Mouse (Mus musculus): ENCODE measurements around the gene Nnmt. TPM values are rescaled to one million over a fixed set of nuclear protein-coding genes. Genes with fewer than 3 reads are reported as not detected.
A peak's percentile ranks its signal among the peaks of the same experiment; 100 is the strongest.

The Nnmt gene
- polyA plus RNA-seq (2016; fragmentation: Nextera tagmentation; extraction: Ambion mirVana): 0.61 and 1.6 TPM in 2 replicates

DNA sequence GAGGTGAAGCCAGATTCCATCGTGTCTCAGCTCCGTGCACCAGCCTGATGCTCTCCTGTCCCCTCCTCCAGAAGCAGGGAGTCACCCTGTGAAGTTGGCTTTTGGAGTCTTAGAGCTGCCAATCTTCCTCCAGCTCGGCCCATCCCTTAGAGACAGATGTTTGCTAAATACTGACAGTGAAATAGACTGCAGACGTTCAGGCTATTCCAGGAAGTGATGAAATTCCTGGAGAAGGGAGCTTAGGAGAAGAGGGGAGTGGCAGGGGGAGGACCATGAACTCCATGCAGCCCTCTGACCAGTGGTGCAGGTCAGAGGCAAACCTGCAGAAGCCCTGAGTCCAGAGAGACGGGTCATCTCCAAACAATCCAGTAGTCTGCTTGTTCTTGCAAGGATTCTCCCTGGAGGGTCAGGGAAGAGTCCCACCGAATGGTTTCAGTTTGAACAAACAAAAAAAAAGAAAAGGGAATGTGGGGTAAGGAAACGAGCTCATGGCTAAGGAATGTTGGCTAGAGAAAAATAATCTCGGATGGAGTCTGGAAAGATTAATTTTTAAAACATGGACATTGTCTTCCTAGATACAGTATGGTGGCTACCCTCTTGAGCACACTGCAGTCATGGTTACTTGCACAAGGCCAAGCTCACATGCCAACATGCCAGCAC lies at the start of gene Nnmt:
TSS of gene Nnmt (minus strand) at position 215 of the 660 bp plus-strand sequence.
- Histone ChIP-seq H3K4me3 (no peak within 1 kb of the TSS), H3K9ac (no peak within 1 kb of the TSS), H3K27me3 (replicated peaks) (no peaks in the 10 kb centered on the region), H3K9me3 (no peaks in the 10 kb centered on the region), H3K36me3 (no peaks in the 10 kb centered on the region), H3K4me2 (replicated peaks) (no peak within 1 kb of the TSS), H3K4me1 (peaks cover 3% of the 10 kb centered on the region; the same call in 1 of the 2 replicates), H3K27ac (no peak within 1 kb of the TSS)
- ATAC-seq (ENCODE audit: low FRiP score, low read depth): no peak
- 63% methylated on average over 8 of the region's 8 CpGs for WGBS

DNA sequence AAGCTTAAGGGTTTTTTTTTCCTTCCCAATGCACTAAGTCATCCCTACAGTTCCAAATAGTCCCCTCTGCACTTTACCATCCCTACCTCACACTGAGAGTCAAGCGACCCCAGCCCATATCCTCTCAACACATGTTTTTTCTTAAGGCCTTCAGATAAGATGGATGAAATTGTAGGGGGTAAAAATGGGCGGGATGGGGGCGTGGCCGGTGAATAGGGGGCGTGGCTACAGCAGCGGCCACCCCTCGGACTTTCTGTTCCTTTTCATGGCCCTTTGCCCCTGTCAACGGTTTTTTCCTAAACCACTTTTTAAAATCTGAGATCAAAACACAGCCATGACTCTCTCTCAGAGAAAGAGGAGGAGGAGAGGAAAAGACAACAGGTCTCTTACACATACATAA lies 49.8 kb upstream of the Nnmt start:
- no peak for ATAC-seq (ENCODE audit: low FRiP score, low read depth)
- Histone ChIP-seq H3K4me1 (peaks cover 15% of the 10 kb centered on the region), H3K9me3 (0 out of 2 replicates have a peak, but pooled peaks cover 4% of the 10 kb centered on the region), H3K4me3 (no peak overlapping the region), H3K4me2 (replicated peaks) (no peak overlapping the region), H3K27ac (no peak overlapping the region), H3K27me3 (replicated peaks) (no peaks in the 10 kb centered on the region; the same call in 1 of the 2 replicates), H3K36me3 (no peaks in the 10 kb centered on the region), H3K9ac (no peak overlapping the region)
- whole genome bisulfite sequencing: 7% methylated on average over 8 of the region's 8 CpGs

- 50% methylated on average over 7 of the region's 7 CpGs for WGBS
- H3K36me3 ChIP-seq: no peaks in the 10 kb centered on the region
- no peak overlapping the region for H3K9ac ChIP-seq
- H3K27ac ChIP-seq: no peak overlapping the region
- no peaks in the 10 kb centered on the region for H3K9me3 ChIP-seq
- peaks cover 27% of the 10 kb centered on the region for H3K4me1 ChIP-seq
- H3K4me3 ChIP-seq: no peak overlapping the region
- peaks cover 3% of the 10 kb centered on the region; the same call in 1 of the 2 replicates for H3K27me3 ChIP-seq (replicated peaks)
- no peak for ATAC-seq (ENCODE audit: low FRiP score, low read depth)
- H3K4me2 ChIP-seq (replicated peaks): no peak overlapping the region
These were observed 48.6 kb upstream of the Nnmt start for GRCm38 (mm10) chr9:48653399-48654070.

DNA sequence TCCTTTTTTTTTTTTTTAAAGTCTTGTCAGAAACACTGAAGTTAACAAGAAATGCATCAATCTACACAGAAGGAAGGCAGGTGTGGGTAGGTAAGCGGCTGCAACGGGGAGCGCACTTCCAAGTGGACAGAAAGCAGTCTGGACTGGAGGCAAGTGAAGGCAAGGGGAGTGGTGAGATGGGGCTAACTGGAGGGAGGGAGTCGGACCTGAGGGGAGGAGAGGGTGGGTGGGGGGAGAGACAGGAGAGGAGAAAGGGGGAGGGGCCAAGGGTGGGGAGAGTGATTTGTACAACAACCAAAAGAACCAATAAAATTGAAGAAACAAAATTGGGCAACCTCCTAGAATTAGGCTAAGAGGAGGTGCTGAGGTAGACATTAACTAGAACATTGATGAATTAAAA lies 47.1 kb upstream of the Nnmt start:
- H3K4me1 ChIP-seq: peaks cover 42% of the 10 kb centered on the region

DNA sequence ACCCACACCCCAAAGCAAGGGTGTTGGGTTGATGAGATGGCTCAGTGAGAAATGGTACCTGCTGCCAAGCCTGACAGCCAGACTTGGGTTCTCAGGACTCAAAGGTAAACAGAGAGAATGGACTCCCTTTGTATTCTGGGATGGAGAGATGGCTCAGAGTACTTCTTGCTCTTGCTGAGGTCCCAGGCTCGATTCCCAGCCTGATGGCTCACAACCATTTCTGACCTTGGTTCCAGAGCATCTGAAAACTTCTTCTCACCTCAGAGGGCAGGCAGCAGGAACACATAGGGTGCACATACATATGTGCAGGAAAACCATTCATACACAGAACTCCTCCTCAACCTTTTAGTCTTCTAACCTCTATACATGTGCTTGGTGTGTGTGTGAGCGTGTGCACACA lies 45.9 kb upstream of the Nnmt start:
- H3K27ac ChIP-seq: no peak overlapping the region
- 80% methylated on average over 2 of the region's 2 CpGs for WGBS

More for the DNA sequence above, 47.1 kb upstream of the Nnmt start:
- Histone ChIP-seq H3K27ac (no peak overlapping the region), H3K9me3 (no peaks in the 10 kb centered on the region), H3K4me2 (replicated peaks) (no peak overlapping the region), H3K4me3 (no peak overlapping the region), H3K9ac (no peak overlapping the region), H3K36me3 (no peaks in the 10 kb centered on the region), H3K27me3 (replicated peaks) (peaks cover 3% of the 10 kb centered on the region; the same call in 1 of the 2 replicates)
- no peak for ATAC-seq (ENCODE audit: low FRiP score, low read depth)
- 34% methylated on average over 4 of the region's 4 CpGs for WGBS

DNA sequence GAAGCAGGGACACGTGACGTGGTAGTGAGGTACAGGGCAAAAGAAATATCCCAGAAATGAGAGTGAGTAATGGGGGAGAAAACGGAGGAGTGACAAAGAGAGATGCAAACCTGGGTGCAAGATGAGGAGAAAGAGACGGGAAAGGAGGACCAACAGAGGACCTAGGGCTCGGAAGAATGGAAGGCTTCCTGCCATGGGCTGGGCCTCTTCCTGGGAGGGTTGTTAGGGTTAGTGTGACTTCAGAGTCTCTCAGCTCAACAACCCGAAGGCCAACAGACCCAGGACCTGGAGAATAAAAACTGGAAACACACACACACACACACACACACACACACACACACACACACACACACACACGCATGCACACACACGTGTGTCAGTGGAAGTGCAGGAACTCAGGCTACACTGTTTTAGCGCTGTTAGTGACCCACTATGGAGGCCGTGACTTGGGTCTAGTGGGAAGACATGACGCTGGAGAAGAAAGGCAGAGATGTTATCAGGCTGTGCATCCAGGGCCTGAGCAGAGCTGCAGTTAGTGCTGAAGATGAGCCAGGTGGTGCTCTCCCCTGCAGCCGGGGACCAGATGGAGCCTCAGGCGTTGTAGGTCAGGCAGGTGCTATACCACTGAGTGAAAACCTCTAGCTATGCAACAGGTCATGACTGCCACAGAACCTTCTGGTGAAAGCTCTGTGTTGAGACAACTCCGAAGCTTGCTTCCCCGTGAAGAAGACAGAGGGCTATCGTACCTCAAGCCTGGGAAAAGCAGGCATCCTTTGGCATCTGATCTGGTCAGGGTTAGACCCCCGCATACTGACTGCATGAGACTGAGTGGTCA lies 45.1 kb upstream of the Nnmt start:
- H3K4me3 ChIP-seq: no peak overlapping the region
- H3K27me3 ChIP-seq (replicated peaks): peaks cover 3% of the 10 kb centered on the region; the same call in 1 of the 2 replicates
- H3K36me3 ChIP-seq: no peaks in the 10 kb centered on the region
- peak overlapping the region; percentile 54 for H3K4me2 ChIP-seq (replicated peaks)
- H3K9me3 ChIP-seq: no peaks in the 10 kb centered on the region
- WGBS: 29% methylated on average over 17 of the region's 17 CpGs
- peaks cover 34% of the 10 kb centered on the region for H3K4me1 ChIP-seq
- H3K27ac ChIP-seq: no peak overlapping the region
- peak overlapping the region; percentile 40; the same call in 1 of the 2 replicates for H3K9ac ChIP-seq
- ATAC-seq (ENCODE audit: low FRiP score, low read depth): no peak

More for the DNA sequence above, 45.9 kb upstream of the Nnmt start:
- Histone ChIP-seq H3K4me1 (peaks cover 35% of the 10 kb centered on the region), H3K9ac (no peak overlapping the region), H3K4me2 (replicated peaks) (no peak overlapping the region), H3K27me3 (replicated peaks) (peaks cover 3% of the 10 kb centered on the region; the same call in 1 of the 2 replicates), H3K9me3 (no peaks in the 10 kb centered on the region), H3K36me3 (no peaks in the 10 kb centered on the region), H3K4me3 (no peak overlapping the region)
- ATAC-seq (ENCODE audit: low FRiP score, low read depth): no peak

- Histone ChIP-seq H3K27me3 (replicated peaks) (peaks cover 3% of the 10 kb centered on the region; the same call in 1 of the 2 replicates), H3K36me3 (no peaks in the 10 kb centered on the region), H3K9me3 (peaks cover 3% of the 10 kb centered on the region), H3K4me2 (replicated peaks) (peak overlapping the region; percentile 54), H3K9ac (peak overlapping the region; percentile 40), H3K4me1 (peaks cover 34% of the 10 kb centered on the region), H3K4me3 (peak overlapping the region; percentile 3; the same call in 1 of the 2 replicates), H3K27ac (no peak overlapping the region)
- 1% methylated on average over 22 of the region's 22 CpGs for WGBS
- ATAC-seq (ENCODE audit: low FRiP score, low read depth): peak; percentile 46; the same call in 1 of the 2 replicates
These were observed 44.3 kb upstream of the Nnmt start for GRCm38 (mm10) chr9:48649098-48649766.

GRCm38 (mm10) chr9:48648285-48649097 lies 43.5 kb upstream of the Nnmt start:
- Histone ChIP-seq H3K9me3 (peaks cover 7% of the 10 kb centered on the region), H3K4me3 (no peak overlapping the region), H3K4me2 (replicated peaks) (peak overlapping the region; percentile 54), H3K9ac (no peak overlapping the region), H3K27me3 (replicated peaks) (peaks cover 3% of the 10 kb centered on the region; the same call in 1 of the 2 replicates), H3K36me3 (no peaks in the 10 kb centered on the region), H3K4me1 (peaks cover 34% of the 10 kb centered on the region), H3K27ac (no peak overlapping the region)
- WGBS: 30% methylated on average over 12 of the region's 12 CpGs
- no peak for ATAC-seq (ENCODE audit: low FRiP score, low read depth)

GRCm38 (mm10) chr9:48647648-48648284 lies 42.8 kb upstream of the Nnmt start:
- Histone ChIP-seq H3K36me3 (no peaks in the 10 kb centered on the region), H3K9me3 (peaks cover 7% of the 10 kb centered on the region), H3K4me2 (replicated peaks) (no peak overlapping the region), H3K27me3 (replicated peaks) (peaks cover 3% of the 10 kb centered on the region; the same call in 1 of the 2 replicates), H3K9ac (no peak overlapping the region), H3K4me1 (peaks cover 34% of the 10 kb centered on the region), H3K27ac (no peak overlapping the region), H3K4me3 (no peak overlapping the region)
- WGBS: 16% methylated on average over 10 of the region's 10 CpGs
- no peak; the same call in 1 of the 2 replicates for ATAC-seq (ENCODE audit: low FRiP score, low read depth)

DNA sequence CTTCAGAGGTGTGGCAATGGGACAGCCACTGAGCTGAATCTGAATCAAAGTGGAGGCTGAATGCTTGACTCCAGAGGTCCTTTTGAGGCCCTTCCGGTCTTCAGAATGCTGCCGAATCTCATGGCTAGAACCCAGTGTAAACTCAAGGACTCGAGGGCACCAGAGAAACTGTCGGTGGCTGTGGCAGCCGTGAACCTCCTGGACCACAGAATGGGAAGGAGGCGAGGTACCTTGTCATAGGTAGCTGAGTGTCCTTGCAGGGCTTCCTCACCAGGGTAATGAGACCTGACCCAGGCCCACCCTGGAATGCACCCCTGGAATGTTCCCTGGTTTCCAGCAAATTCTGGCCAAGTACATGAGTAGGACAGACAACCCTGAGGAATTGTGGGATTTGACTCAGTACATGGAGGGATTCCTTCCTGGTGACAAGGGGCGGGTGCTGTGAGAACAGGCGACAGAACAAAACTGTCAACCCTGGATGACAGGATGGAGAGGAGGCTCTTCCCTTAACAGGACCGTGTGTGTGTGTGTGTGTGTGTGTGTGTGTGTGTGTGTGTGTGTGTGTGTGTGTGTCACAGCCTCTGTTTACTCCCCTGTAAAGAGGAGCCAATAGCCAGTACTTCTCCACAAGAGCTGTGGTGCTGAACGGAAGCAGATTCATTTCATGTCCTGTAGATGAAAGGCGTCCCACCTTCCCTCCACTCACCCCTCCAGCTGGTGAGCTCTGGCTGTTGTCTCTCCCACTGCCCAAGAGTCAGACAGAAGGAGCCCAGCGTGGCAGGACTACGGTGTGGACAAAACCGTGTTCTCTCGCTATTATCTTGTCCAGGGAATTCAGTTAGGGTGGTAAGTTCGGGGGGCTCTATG lies 42.1 kb upstream of the Nnmt start:
- 45% methylated on average over 16 of the region's 16 CpGs for WGBS
- peaks cover 7% of the 10 kb centered on the region for H3K9me3 ChIP-seq
- H3K4me1 ChIP-seq: peaks cover 34% of the 10 kb centered on the region
- no peak overlapping the region for H3K9ac ChIP-seq
- no peak overlapping the region for H3K4me2 ChIP-seq (replicated peaks)
- no peak for ATAC-seq (ENCODE audit: low FRiP score, low read depth)
- no peak overlapping the region for H3K4me3 ChIP-seq
- no peak overlapping the region for H3K27ac ChIP-seq
- H3K27me3 ChIP-seq (replicated peaks): peaks cover 3% of the 10 kb centered on the region; the same call in 1 of the 2 replicates
- no peaks in the 10 kb centered on the region for H3K36me3 ChIP-seq

All from neural tube, embryonic 12.5 days (tissue).